Mouse (Mus musculus) small intestine, adult 2 months (tissue): Measurements from ENCODE around the gene Ctu2.

Experiments used
- CTCF ChIP-seq: fragments of 200-500 bp; IDR thresholded peaks from 2 replicates; pipeline ENCODE4 v1.5.1; 2012; ENCODE audit warnings: low read depth, mild to moderate bottlenecking, control low read depth, inconsistent platforms, low read length, moderate library complexity, mixed read lengths; ENCODE audit not compliant: insufficient replicate concordance, insufficient read length; ENCODE audit errors: extremely low read depth
- POLR2A ChIP-seq: fragments of 200-500 bp; IDR thresholded peaks from 2 replicates; pipeline ENCODE4 v1.6.1; 2012; ENCODE audit warnings: low read depth, mild to moderate bottlenecking, control low read depth, inconsistent platforms, low read length, moderate library complexity

GRCm38 (mm10) chr8:122483877-122484276, 7.9 kb downstream of the Ctu2 start:
- TF ChIP-seq POLR2A (no peak), CTCF (no peak)
